Mouse (Mus musculus) ES-E14 (cell line): Measurements from ENCODE around the gene Cbln3. TPM values are rescaled to one million over a fixed set of nuclear protein-coding genes. Genes with fewer than 3 reads are reported as not detected.

Experiments
- DNase-seq: peaks from one replicate; pipeline ENCODE4 v3.0.0-alpha.2; 2013; ENCODE audit warnings: low read depth, low spot score
- H3K27ac ChIP-seq: 2 replicates; pipeline ENCODE4 v1.5.1; 2012; ENCODE audit warnings: low read depth, mild to moderate bottlenecking, low read length, moderate library complexity, mixed read lengths; ENCODE audit not compliant: poor library complexity, insufficient read depth, severe bottlenecking
- H3K36me3 ChIP-seq: 2 replicates; pipeline ENCODE4 v1.6.1; 2012; ENCODE audit warnings: mild to moderate bottlenecking, low read length, moderate library complexity, mixed read lengths; ENCODE audit not compliant: control insufficient read depth, poor library complexity, insufficient read depth, severe bottlenecking
- H3K4me1 ChIP-seq, 2 experiments: fragments of 150-350 bp in 1 of 2; sonication (generic) in 1 of 2; 2 replicates each; pipeline ENCODE4 v1.6.1; 2012; ENCODE audit warnings: low read length in 2 of 2, mild to moderate bottlenecking in 1 of 2, mixed read lengths in 1 of 2; ENCODE audit not compliant: control insufficient read depth in 2 of 2, insufficient read depth in 2 of 2, poor library complexity in 1 of 2
- H3K4me3 ChIP-seq, 2 experiments: fragments of 150-350 bp in 1 of 2; sonication (generic) in 1 of 2; 2 replicates each; pipeline ENCODE4 v1.5.1; 2012; ENCODE audit warnings: low read length in 2 of 2, low read depth in 1 of 2, mild to moderate bottlenecking in 1 of 2, mixed read lengths in 1 of 2; ENCODE audit not compliant: insufficient read depth in 1 of 2, poor library complexity in 1 of 2, severe bottlenecking in 1 of 2
- H3K9ac ChIP-seq: 2 replicates; pipeline ENCODE4 v1.6.1; 2012; ENCODE audit warnings: low read depth, mild to moderate bottlenecking, low read length, mixed read lengths; ENCODE audit not compliant: poor library complexity, insufficient read depth, severe bottlenecking
- H3K9me3 ChIP-seq: fragments of 150-350 bp; sonication (generic); 2 replicates; pipeline ENCODE4 v1.6.1; 2012; ENCODE audit warnings: low read depth, mild to moderate bottlenecking, low read length; ENCODE audit not compliant: control insufficient read depth, insufficient read depth
- CHD2 ChIP-seq: IDR thresholded peaks from 2 replicates; pipeline ENCODE4 v1.6.1; 2014; ENCODE audit warnings: mild to moderate bottlenecking, low read depth, low read length, inconsistent platforms
- HCFC1 ChIP-seq: IDR thresholded peaks from 2 replicates; pipeline ENCODE4 v1.6.1; 2012; ENCODE audit warnings: low read length, inconsistent platforms, borderline replicate concordance; ENCODE audit not compliant: insufficient read depth
- MAFK ChIP-seq: IDR thresholded peaks from 2 replicates; pipeline ENCODE4 v1.6.1; 2014; ENCODE audit warnings: mild to moderate bottlenecking, low read depth, low read length, inconsistent platforms; ENCODE audit not compliant: insufficient read depth
- ZC3H11A ChIP-seq: IDR thresholded peaks from 2 replicates; pipeline ENCODE4 v1.6.1; 2012; ENCODE audit warnings: low read depth, mild to moderate bottlenecking, inconsistent platforms, low read length, borderline replicate concordance
- ZNF384 ChIP-seq: IDR thresholded peaks from 2 replicates; pipeline ENCODE4 v1.6.1; 2012; ENCODE audit warnings: low read depth, low read length, inconsistent platforms
- in situ Hi-C, 2 experiments: fragments of 600-800 bp; cut with MboI; formaldehyde crosslinking; loops; one replicate each; pipeline ENCODE4 v1.15.1; 2025; ENCODE audit warnings: low sequenced_read_pairs in 2 of 2, inconsistent platforms in 1 of 2; ENCODE audit not compliant: unreplicated experiment in 2 of 2
- total RNA-seq: library from RNA; depleted of rRNA; stranded (reverse); fragments of 300-350 nt; gene quantifications from 2 replicates; pipeline ENCODE4 v1.2.3, GENCODE M21; 2012

Cbln3 gene
- total RNA-seq, 1 experiment: 0.04 TPM

- Histone ChIP-seq H3K9ac (no peak overlapping the region), H3K4me3 (no peak overlapping the region), H3K9me3 (no peaks in the 10 kb centered on the region), H3K27ac (no peak overlapping the region), H3K36me3 (no peaks in the 10 kb centered on the region; the same call in 1 of the 2 replicates), H3K4me1 (peaks cover 15 to 38% of the 10 kb centered on the region in 2 experiments)
- TF ChIP-seq ZNF384 (no peak), HCFC1 (no peak), MAFK (no peak), ZC3H11A (no peak)
- in situ Hi-C loops: no loop called here
- no peak for DNase-seq
Measured at GRCm38 (mm10) chr14:55838740-55839139, 45.5 kb downstream of the Cbln3 start.

GRCm38 (mm10) chr14:55838312-55838711 is 45.9 kb downstream of the Cbln3 start:
- in situ Hi-C loops: no loop called here
- no peaks in the 10 kb centered on the region for H3K9me3 ChIP-seq
- H3K4me3 ChIP-seq: no peak overlapping the region
- no peak for TF ChIP-seq CHD2
- TF ChIP-seq HCFC1: no peak
- TF ChIP-seq MAFK: no peak
- TF ChIP-seq ZNF384: no peak
- no peak for TF ChIP-seq ZC3H11A
- H3K9ac ChIP-seq: no peak overlapping the region
- DNase-seq: no peak
- peaks cover 15 to 42% of the 10 kb centered on the region in 2 experiments for H3K4me1 ChIP-seq
- H3K36me3 ChIP-seq: no peaks in the 10 kb centered on the region; the same call in 1 of the 2 replicates
- no peak overlapping the region for H3K27ac ChIP-seq

GRCm38 (mm10) chr14:55834808-55835533 is 49.2 kb downstream of the Cbln3 start:
- no peak for DNase-seq
- Histone ChIP-seq H3K36me3 (peaks cover 3% of the 10 kb centered on the region; the same call in 1 of the 2 replicates), H3K4me1 (peaks cover 27 to 59% of the 10 kb centered on the region in 2 experiments), H3K9me3 (no peaks in the 10 kb centered on the region), H3K4me3 (peak overlapping the region; percentile 0 to 22; a peak in 2 of 4 replicates), H3K27ac (peak overlapping the region; percentile 86), H3K9ac (no peak overlapping the region; the same call in 1 of the 2 replicates)
- TF ChIP-seq ZNF384 (no peak), MAFK (no peak), CHD2 (no peak)
- in situ Hi-C loops: no loop called here

GRCm38 (mm10) chr14:55833126-55833525 is 51.1 kb downstream of the Cbln3 start:
- H3K27ac ChIP-seq: no peak overlapping the region
- in situ Hi-C loops: no loop called here
- no peak overlapping the region for H3K4me3 ChIP-seq
- TF ChIP-seq CHD2 (no peak), ZNF384 (no peak), ZC3H11A (no peak), MAFK (no peak)
- no peaks in the 10 kb centered on the region for H3K9me3 ChIP-seq
- peaks cover 6% of the 10 kb centered on the region; the same call in 1 of the 2 replicates for H3K36me3 ChIP-seq
- no peak overlapping the region for H3K9ac ChIP-seq
- DNase-seq: no peak
- peaks cover 30 to 64% of the 10 kb centered on the region in 2 experiments for H3K4me1 ChIP-seq

GRCm38 (mm10) chr14:55830331-55830730 is 53.9 kb downstream of the Cbln3 start:
- peaks cover 21 to 54% of the 10 kb centered on the region in 2 experiments for H3K4me1 ChIP-seq
- TF ChIP-seq MAFK (no peak), CHD2 (no peak), ZC3H11A (no peak), ZNF384 (no peak), HCFC1 (no peak)
- no peak overlapping the region for H3K27ac ChIP-seq
- no peak overlapping the region for H3K9ac ChIP-seq
- H3K36me3 ChIP-seq: peaks cover 15% of the 10 kb centered on the region; the same call in 1 of the 2 replicates
- no peak overlapping the region for H3K4me3 ChIP-seq
- no peaks in the 10 kb centered on the region for H3K9me3 ChIP-seq
- in situ Hi-C loops: no loop called here
- DNase-seq: no peak
